ENCODE assay signal across 14 mouse cellular contexts in genomic region chr8:128168819-128169218, GRCm38 (mm10).
DNase-seq lines count a peak whose midpoint lies in the region.
"Had no signal": no experiment of that assay in that cellular context is flagged by ENCODE, and none has a peak within 500 bp of the region (broad histone marks: within the 10 kb centered on the region; RNA-seq: fewer than 3 reads in every experiment).

No protein-coding gene starts in this region.

- DNase-seq in layer of hippocampus, adult 9-11 months: peak; percentile 40
- DNase-seq in layer of hippocampus, postnatal 36 days: no peak
- DNase-seq in brain, adult 2 months (ENCODE audit: low read depth, low spot score): peak; percentile 81
- DNase-seq in left cerebral cortex, adult 18-20 months (ENCODE audit: low spot score in 2 of 2): peak; percentile 6 to 40
- DNase-seq in right cerebral cortex, postnatal 25 days: peak; percentile 32
- no peak for DNase-seq in cerebellum, adult 9-10 months
- no peak for DNase-seq in urinary bladder, postnatal 10 days (ENCODE audit: low spot score)
- DNase-seq: adrenal gland, postnatal 36 days; B cell, adult 2 months; cerebellum, adult 11-12 months; cerebellum, postnatal 14 days; gastrocnemius, postnatal 10 days; kidney, postnatal 25 days; liver, postnatal 0 days had no signal

Comparison
In these comparisons a context has a peak if more than half of its experiments do, and no peak if none do; other contexts are left out.
1. DNase-seq: peak in layer of hippocampus, adult 9-11 months (single experiment), brain, adult 2 months (single experiment), left cerebral cortex, adult 18-20 months (2 of 2) and right cerebral cortex, postnatal 25 days (single experiment); none in layer of hippocampus, postnatal 36 days (0 of 2), cerebellum, adult 9-10 months (single experiment) and urinary bladder, postnatal 10 days (single experiment).